Mouse (Mus musculus): ENCODE results near the gene Tmem88. TPM values are rescaled to one million over a fixed set of nuclear protein-coding genes. Genes with fewer than 3 reads are reported as not detected.

Tmem88 gene
- total and polyA plus RNA-seq, 3 experiments = 0.16 to 0.25 TPM; not detected in 1

DNA sequence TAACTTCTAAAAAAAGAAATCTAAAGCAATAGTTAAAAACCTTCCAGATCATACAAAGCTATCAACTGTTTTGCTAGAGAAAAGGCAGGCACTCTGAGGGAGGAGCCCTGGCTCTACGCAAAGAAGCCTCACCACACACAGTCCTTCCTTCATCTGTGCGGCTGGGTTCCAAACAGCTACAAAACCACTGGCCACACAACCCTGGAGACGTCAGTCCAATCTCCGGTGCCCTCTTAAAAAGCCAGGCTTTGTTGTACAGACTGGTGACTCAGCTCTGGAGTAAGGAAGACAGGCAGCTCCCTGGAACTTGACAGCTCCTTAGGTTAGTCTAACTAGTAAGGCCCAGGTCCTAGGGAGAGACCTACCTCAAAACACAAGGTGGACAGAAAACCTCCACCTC lies 22.4 kb downstream of the Tmem88 start:
- Histone ChIP-seq H3K4me1 (ENCODE audit: control insufficient read depth in 1 of 2, insufficient read depth in 2 of 2) (peaks cover 8 to 25% of the 10 kb centered on the region in 2 experiments), H3K79me2 (replicated peaks; ENCODE audit: control insufficient read depth, extremely low read depth, insufficient read depth, poor library complexity, severe bottlenecking) (no peaks in the 10 kb centered on the region), H3K9me3 (replicated peaks; ENCODE audit: low read length) (no peaks in the 10 kb centered on the region), H3K36me3 (replicated peaks in 1 of 2; ENCODE audit: control insufficient read depth in 1 of 2, insufficient read depth in 1 of 2, low read length in 1 of 2) (peaks cover 7 to 53% of the 10 kb centered on the region in 2 experiments), H3K4me2 (ENCODE audit: insufficient read depth, low read depth, poor library complexity, severe bottlenecking) (no peak overlapping the region), H3K27me3 (replicated peaks) (no peaks in the 10 kb centered on the region), H3K27ac (ENCODE audit: insufficient read depth, low read depth) (no peak overlapping the region), H3K4me3 (replicated peaks in 1 of 3; ENCODE audit: low read depth in 2 of 3, low read length in 2 of 3, poor library complexity in 1 of 3) (no peak overlapping the region), H3K9ac (ENCODE audit: insufficient read depth, low read depth) (no peak overlapping the region)
- DNase-seq (ENCODE audit: extremely low read depth) = no peak
- in situ Hi-C loops (cut with MboI; ENCODE audit: low pct_ligation_motif_present, low pct_unique_long_range_greater_than_20kb, low sequenced_read_pairs) (no loop called here), dilution Hi-C loops (cut with MboI; ENCODE audit: extremely low pct_ligation_motif_present, extremely low pct_unique_long_range_greater_than_20kb, low sequenced_read_pairs) (no loop called here)
- TF ChIP-seq IRF4 (IDR thresholded peaks at IDR 0.05; ENCODE audit: low read depth, low read length) (no peak), JUN (IDR thresholded peaks at IDR 0.05; ENCODE audit: insufficient read depth, low read depth, low read length) (no peak), BHLHE40 (IDR thresholded peaks at IDR 0.05; ENCODE audit: low read depth, low read length) (no peak), MAFK (IDR thresholded peaks at IDR 0.05; ENCODE audit: insufficient replicate concordance, low read length) (no peak), POLR2AphosphoS2 (IDR thresholded peaks at IDR 0.05; ENCODE audit: low read depth, low read length) (no peak), MAX (IDR thresholded peaks at IDR 0.05; ENCODE audit: low read length) (no peak), ZNF384 (IDR thresholded peaks at IDR 0.05; ENCODE audit: low read depth, low read length) (no peak), E2F4 (IDR thresholded peaks at IDR 0.05; ENCODE audit: insufficient replicate concordance, low read depth, low read length) (no peak), POLR2A (IDR thresholded peaks at IDR 0.05; ENCODE audit: low read depth, low read length) (no peak), HCFC1 (IDR thresholded peaks at IDR 0.05; ENCODE audit: low read depth, low read length) (no peak), MYC (IDR thresholded peaks at IDR 0.05; ENCODE audit: low read depth, low read length) (no peak)

DNA sequence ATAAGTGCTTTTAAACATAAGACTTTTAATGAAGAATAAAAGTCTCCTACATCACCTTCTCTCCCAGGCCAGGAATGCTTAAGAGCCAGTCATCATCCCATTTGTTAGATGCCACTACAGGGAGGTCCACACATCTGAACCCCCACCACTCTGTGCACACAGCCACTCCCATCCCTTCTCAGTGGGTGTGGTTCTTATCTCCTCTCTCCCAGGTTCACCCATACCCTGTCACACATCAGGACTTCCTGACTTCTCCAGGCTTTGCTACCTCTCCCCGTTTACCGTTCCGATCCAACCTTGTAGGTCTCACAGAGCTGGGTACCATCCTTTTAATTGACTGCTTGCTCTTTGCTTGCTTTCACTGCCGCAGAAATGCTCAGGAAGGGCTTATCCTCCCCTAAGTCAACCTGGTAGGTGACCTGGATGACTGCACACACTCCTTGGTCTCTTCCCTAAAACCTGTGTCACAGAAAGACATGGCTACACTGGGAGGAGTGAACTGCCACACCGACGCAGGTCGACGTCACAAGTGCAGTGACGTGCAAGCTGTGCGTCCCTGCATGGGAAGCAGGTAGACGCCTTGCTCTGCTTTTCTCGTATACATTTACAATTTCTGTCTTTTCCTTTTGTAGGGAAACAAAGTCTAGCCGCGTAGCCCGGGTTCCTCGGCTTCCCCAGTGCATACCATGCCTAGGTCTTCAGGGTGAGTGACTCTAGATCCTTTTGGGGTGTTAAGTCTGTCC lies 24.6 kb downstream of the Tmem88 start:
- Histone ChIP-seq H3K79me2 (replicated peaks; ENCODE audit: control insufficient read depth, extremely low read depth, insufficient read depth, poor library complexity, severe bottlenecking) (no peaks in the 10 kb centered on the region; the same call in 1 of the 2 replicates), H3K4me3 (replicated peaks in 1 of 3; ENCODE audit: low read depth in 2 of 3, low read length in 2 of 3, poor library complexity in 1 of 3) (no peak overlapping the region), H3K9ac (ENCODE audit: insufficient read depth, low read depth) (no peak overlapping the region), H3K4me2 (ENCODE audit: insufficient read depth, low read depth, poor library complexity, severe bottlenecking) (no peak overlapping the region), H3K4me1 (ENCODE audit: control insufficient read depth in 1 of 2, insufficient read depth in 2 of 2) (peaks cover 2 to 19% of the 10 kb centered on the region in 2 experiments; a peak in 2 of 4 replicates), H3K27ac (ENCODE audit: insufficient read depth, low read depth) (no peak overlapping the region), H3K27me3 (replicated peaks) (no peaks in the 10 kb centered on the region), H3K36me3 (replicated peaks in 1 of 2; ENCODE audit: control insufficient read depth in 1 of 2, insufficient read depth in 1 of 2, low read length in 1 of 2) (peaks cover 7 to 46% of the 10 kb centered on the region in 2 experiments), H3K9me3 (replicated peaks; ENCODE audit: low read length) (no peaks in the 10 kb centered on the region)
- in situ Hi-C loops (cut with MboI; ENCODE audit: low pct_ligation_motif_present, low pct_unique_long_range_greater_than_20kb, low sequenced_read_pairs) = no loop called here
- dilution Hi-C loops (cut with MboI; ENCODE audit: extremely low pct_ligation_motif_present, extremely low pct_unique_long_range_greater_than_20kb, low sequenced_read_pairs) = no loop called here
- no peak for DNase-seq (ENCODE audit: extremely low read depth)
- TF ChIP-seq ZMIZ1 (IDR thresholded peaks at IDR 0.05; ENCODE audit: low read depth, low read length) (no peak), NELFE (IDR thresholded peaks at IDR 0.05; ENCODE audit: low read depth, low read length) (no peak), HCFC1 (IDR thresholded peaks at IDR 0.05; ENCODE audit: low read depth, low read length) (no peak)

Data from CH12.LX (cell line).